Mouse (Mus musculus) ovary, postnatal 36 days (tissue): Measurements from ENCODE around the gene Adra1b.

ENCODE experiments used
- DNase-seq: peaks from one replicate; pipeline ENCODE4 v3.0.0; 2022; ENCODE audit warnings: low spot score, mixed read lengths

Gene Adra1b

DNA sequence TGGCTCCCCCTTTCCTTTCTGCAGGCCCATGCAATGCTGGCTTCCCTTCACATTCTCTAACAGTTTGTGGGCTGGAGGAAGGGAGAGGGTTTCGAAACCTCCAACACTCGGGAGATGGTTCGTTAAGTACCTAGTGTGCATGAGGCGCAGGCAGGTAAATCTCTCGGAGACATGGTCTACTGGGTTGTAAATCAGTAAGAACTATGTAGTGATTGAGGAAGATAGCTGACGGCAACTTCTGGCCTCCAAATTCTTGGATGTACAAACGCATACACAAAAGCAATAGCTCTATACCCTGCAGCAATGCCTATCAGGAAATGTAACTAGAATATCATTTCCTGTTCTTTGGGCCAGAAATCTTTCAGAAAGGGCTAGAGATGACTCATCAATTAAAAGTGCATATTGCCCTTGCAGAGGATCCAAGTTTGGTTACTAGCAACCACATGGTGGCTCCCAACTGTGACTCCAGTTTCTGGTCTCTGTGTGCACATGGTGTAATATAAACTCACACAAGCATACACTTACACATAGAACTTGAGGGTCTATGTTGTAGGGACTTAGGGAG, 172.2 kb downstream of the Adra1b start:
- no peak for DNase-seq

DNA sequence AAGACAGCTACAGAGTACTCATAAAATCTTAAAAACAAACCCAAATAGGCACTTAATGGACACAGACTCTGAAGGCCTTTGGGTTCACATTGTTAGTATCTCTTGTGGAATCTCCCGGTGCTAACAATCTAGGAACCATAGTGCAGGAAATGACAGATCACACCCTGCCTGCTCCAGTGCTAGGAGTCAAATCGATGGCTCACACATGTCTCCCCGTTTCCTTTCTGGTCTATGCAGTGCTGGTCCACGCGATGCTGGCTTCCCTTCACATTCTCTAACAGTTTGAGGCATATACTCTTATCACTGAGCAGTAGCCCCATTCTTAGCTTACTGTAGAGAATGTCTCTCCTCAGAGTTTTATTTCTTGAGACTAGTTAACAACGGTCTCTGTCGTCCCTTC, 173.2 kb downstream of the Adra1b start:
- no peak for DNase-seq
